Mouse (Mus musculus): Measurements from ENCODE around the gene Erich6. TPM values are rescaled to one million over a fixed set of nuclear protein-coding genes. Genes with fewer than 3 reads are reported as not detected.

Erich6 gene
- total RNA-seq, 2 experiments from 2014 or later: 0.58 to 1.5 TPM

Other genes starting within 250 kb of the Erich6 start
- 10 to 100 TPM; 37.6 to 38.0 TPM for gene Tsc22d2, start 222.5 kb downstream of the Erich6 start, total RNA-seq (2021)
- 10 to 100 TPM; 48.3 to 49.8 TPM for gene Eif2a, start 111.4 kb downstream of the Erich6 start, total RNA-seq (2021)
- 10 to 100 TPM; 30.3 to 30.8 TPM for gene Serp1, start 111.3 kb downstream of the Erich6 start, total RNA-seq (2021)
- 100 to 1,000 TPM; 164 to 166 TPM for gene Selenot, start 60.6 kb downstream of the Erich6 start, total RNA-seq (2021)
- 10 to 100 TPM; 18.8 to 20.2 TPM for gene Siah2, start 55.2 kb upstream of the Erich6 start, total RNA-seq (2021)
- under 1 TPM; 0.81 to 0.93 TPM for gene Mindy4b-ps, start 185.1 kb upstream of the Erich6 start, total RNA-seq (2021)
- 1 to 10 TPM; 3.0 to 3.1 TPM for gene Clrn1, start 248.1 kb upstream of the Erich6 start, total RNA-seq (2021)